Mouse (Mus musculus) liver, embryonic 13.5 days (tissue): ENCODE results near the gene Ddx60. TPM values are rescaled to one million over a fixed set of nuclear protein-coding genes. Genes with fewer than 3 reads are reported as not detected.

ENCODE experiments used
- ATAC-seq: fragments of 200-750 bp; cut with Nextera tagmentation; 2 replicates; pipeline ENCODE4 v1.8.0; 2017; ENCODE audit warnings: low read depth, mild to moderate bottlenecking, moderate number of reproducible peaks, moderate library complexity
- DNase-seq: peaks from one replicate; pipeline ENCODE4 v3.0.0; 2022
- H3K27ac ChIP-seq: fragments of 300-500 bp; sonication (generic); 2 replicates; pipeline ENCODE4 v1.5.1; 2015; ENCODE audit warnings: moderate library complexity, mild to moderate bottlenecking, inconsistent platforms
- H3K27me3 ChIP-seq: fragments of 300-500 bp; sonication (generic); 2 replicates; pipeline ENCODE4 v1.6.1; 2015; ENCODE audit warnings: mild to moderate bottlenecking, inconsistent platforms
- H3K36me3 ChIP-seq: fragments of 300-500 bp; sonication (generic); 2 replicates; pipeline ENCODE4 v1.6.1; 2015; ENCODE audit warnings: mild to moderate bottlenecking, inconsistent platforms
- H3K4me1 ChIP-seq: fragments of 300-500 bp; sonication (generic); replicated peaks from 2 replicates; pipeline ENCODE4 v1.6.1; 2015; ENCODE audit warnings: inconsistent platforms
- H3K4me2 ChIP-seq: fragments of 300-500 bp; sonication (generic); 2 replicates; pipeline ENCODE4 v1.6.1; 2015; ENCODE audit warnings: inconsistent platforms, mild to moderate bottlenecking, moderate library complexity
- H3K4me3 ChIP-seq: fragments of 300-500 bp; sonication (generic); replicated peaks from 2 replicates; pipeline ENCODE4 v1.5.1; 2015; ENCODE audit warnings: mild to moderate bottlenecking, inconsistent platforms
- H3K9ac ChIP-seq: fragments of 300-500 bp; sonication (generic); 2 replicates; pipeline ENCODE4 v1.6.1; 2015; ENCODE audit warnings: mild to moderate bottlenecking, inconsistent platforms
- H3K9me3 ChIP-seq: fragments of 300-500 bp; sonication (generic); replicated peaks from 2 replicates; pipeline ENCODE4 v1.6.1; 2016; ENCODE audit warnings: inconsistent platforms
- WGBS: fragments of 180-500 bp; shearing (Covaris S2); methylation state at CpG from one replicate; pipeline ENCODE4 v1.1.7; 2015; ENCODE audit not compliant: insufficient replicate concordance; 5-methylcytosine and 5-hydroxymethylcytosine counted together
- polyA plus RNA-seq: library from polyadenylated mRNA; unstranded; fragments of >200 nt; fragmentation: Nextera tagmentation; extraction: Ambion mirVana; gene quantifications from 2 replicates; pipeline ENCODE4 v1.2.1, GENCODE M21; 2015

The Ddx60 gene
- polyA plus RNA-seq, 1 experiment from 2014 or later = 0.48 TPM

- Histone ChIP-seq H3K4me1 (no peaks in the 10 kb centered on the region), H3K36me3 (no peaks in the 10 kb centered on the region), H3K27ac (no peak overlapping the region), H3K9me3 (no peaks in the 10 kb centered on the region), H3K4me3 (no peak overlapping the region), H3K27me3 (no peaks in the 10 kb centered on the region), H3K4me2 (no peak overlapping the region), H3K9ac (no peak overlapping the region)
- WGBS = 60% methylated on average over 1 of the region's 1 CpGs
- ATAC-seq = no peak
- DNase-seq = no peak
These were observed 64.9 kb downstream of the Ddx60 start for GRCm38 (mm10) chr8:61992796-61993195.

- no peak overlapping the region for H3K9ac ChIP-seq
- H3K27ac ChIP-seq = no peak overlapping the region
- H3K4me2 ChIP-seq = no peak overlapping the region
- H3K4me1 ChIP-seq = no peaks in the 10 kb centered on the region
- no peaks in the 10 kb centered on the region for H3K27me3 ChIP-seq
- DNase-seq (no peak), ATAC-seq (no peak)
- H3K4me3 ChIP-seq = no peak overlapping the region
- WGBS = 59% methylated on average over 2 of the region's 2 CpGs
- no peaks in the 10 kb centered on the region for H3K9me3 ChIP-seq
- no peaks in the 10 kb centered on the region for H3K36me3 ChIP-seq
These were observed 69.2 kb downstream of the Ddx60 start for GRCm38 (mm10) chr8:61997125-61997524.

- no peaks in the 10 kb centered on the region for H3K36me3 ChIP-seq
- no peak overlapping the region for H3K9ac ChIP-seq
- H3K4me2 ChIP-seq = no peak overlapping the region
- no peak for ATAC-seq
- no peak overlapping the region for H3K4me3 ChIP-seq
- no peaks in the 10 kb centered on the region for H3K9me3 ChIP-seq
- no peak for DNase-seq
- no peak overlapping the region for H3K27ac ChIP-seq
- H3K4me1 ChIP-seq = no peaks in the 10 kb centered on the region
- WGBS = 62% methylated on average over 4 of the region's 4 CpGs
- no peaks in the 10 kb centered on the region for H3K27me3 ChIP-seq
These were observed 86.3 kb downstream of the Ddx60 start for GRCm38 (mm10) chr8:62014166-62014565.

GRCm38 (mm10) chr8:62014582-62014981 lies 86.7 kb downstream of the Ddx60 start:
- Histone ChIP-seq H3K27me3 (no peaks in the 10 kb centered on the region), H3K9me3 (no peaks in the 10 kb centered on the region), H3K4me1 (no peaks in the 10 kb centered on the region), H3K9ac (no peak overlapping the region), H3K27ac (no peak overlapping the region), H3K4me2 (no peak overlapping the region), H3K4me3 (no peak overlapping the region), H3K36me3 (no peaks in the 10 kb centered on the region)
- 72% methylated on average over 4 of the region's 4 CpGs for WGBS
- ATAC-seq (no peak), DNase-seq (no peak)

- Histone ChIP-seq H3K27ac (no peak overlapping the region), H3K4me1 (no peaks in the 10 kb centered on the region), H3K36me3 (no peaks in the 10 kb centered on the region), H3K9ac (no peak overlapping the region), H3K9me3 (no peaks in the 10 kb centered on the region), H3K4me3 (no peak overlapping the region), H3K27me3 (no peaks in the 10 kb centered on the region), H3K4me2 (no peak overlapping the region)
- DNase-seq (no peak), ATAC-seq (no peak)
- WGBS = 57% methylated on average over 3 of the region's 3 CpGs
These were observed 106.5 kb downstream of the Ddx60 start for GRCm38 (mm10) chr8:62034351-62034750.

GRCm38 (mm10) chr8:62046809-62047208 lies 118.9 kb downstream of the Ddx60 start:
- no peak overlapping the region for H3K27ac ChIP-seq
- H3K9me3 ChIP-seq = no peaks in the 10 kb centered on the region; the same call in 1 of the 2 replicates
- H3K4me3 ChIP-seq = no peak overlapping the region
- ATAC-seq (no peak), DNase-seq (no peak)
- WGBS = 33% methylated on average over 2 of the region's 2 CpGs
- no peak overlapping the region for H3K9ac ChIP-seq
- H3K36me3 ChIP-seq = no peaks in the 10 kb centered on the region
- no peaks in the 10 kb centered on the region for H3K27me3 ChIP-seq
- no peaks in the 10 kb centered on the region for H3K4me1 ChIP-seq
- H3K4me2 ChIP-seq = no peak overlapping the region

- no peak overlapping the region for H3K4me3 ChIP-seq
- H3K9me3 ChIP-seq = no peaks in the 10 kb centered on the region
- H3K9ac ChIP-seq = no peak overlapping the region
- H3K4me1 ChIP-seq = no peaks in the 10 kb centered on the region
- no peaks in the 10 kb centered on the region for H3K36me3 ChIP-seq
- DNase-seq (no peak), ATAC-seq (no peak)
- H3K4me2 ChIP-seq = no peak overlapping the region
- no peaks in the 10 kb centered on the region for H3K27me3 ChIP-seq
- H3K27ac ChIP-seq = no peak overlapping the region
These were observed 132.5 kb downstream of the Ddx60 start for GRCm38 (mm10) chr8:62060357-62060756.

- Histone ChIP-seq H3K27me3 (no peaks in the 10 kb centered on the region), H3K4me1 (no peaks in the 10 kb centered on the region), H3K27ac (no peak overlapping the region), H3K9me3 (no peaks in the 10 kb centered on the region), H3K9ac (no peak overlapping the region), H3K4me3 (no peak overlapping the region), H3K36me3 (no peaks in the 10 kb centered on the region), H3K4me2 (no peak overlapping the region)
- ATAC-seq = no peak
- DNase-seq = no peak
These were observed 140.4 kb downstream of the Ddx60 start for GRCm38 (mm10) chr8:62068305-62068704.

- DNase-seq = no peak
- H3K27me3 ChIP-seq = no peaks in the 10 kb centered on the region
- no peak overlapping the region for H3K4me2 ChIP-seq
- H3K9ac ChIP-seq = no peak overlapping the region
- no peaks in the 10 kb centered on the region for H3K36me3 ChIP-seq
- H3K9me3 ChIP-seq = no peaks in the 10 kb centered on the region
- no peaks in the 10 kb centered on the region for H3K4me1 ChIP-seq
- WGBS = 33% methylated on average over 3 of the region's 3 CpGs
- no peak for ATAC-seq
- H3K4me3 ChIP-seq = no peak overlapping the region
- H3K27ac ChIP-seq = no peak overlapping the region
These were observed 152.4 kb downstream of the Ddx60 start for GRCm38 (mm10) chr8:62080195-62080802.

- DNase-seq (no peak), ATAC-seq (no peak)
- Histone ChIP-seq H3K36me3 (no peaks in the 10 kb centered on the region), H3K27ac (no peak overlapping the region), H3K4me1 (no peaks in the 10 kb centered on the region), H3K4me2 (no peak overlapping the region), H3K9ac (no peak overlapping the region), H3K9me3 (no peaks in the 10 kb centered on the region), H3K4me3 (no peak overlapping the region), H3K27me3 (no peaks in the 10 kb centered on the region)
- 64% methylated on average over 2 of the region's 2 CpGs for WGBS
These were observed 153.9 kb downstream of the Ddx60 start for GRCm38 (mm10) chr8:62081804-62082203.
